Mouse (Mus musculus) thymus, adult 2 months (tissue): ENCODE data around the gene Trim72. TPM values are rescaled to one million over a fixed set of nuclear protein-coding genes. Genes with fewer than 3 reads are reported as not detected.
"Not testable (repeated sequence)": the region's sequence is repeated elsewhere in the genome, so short reads cannot be mapped to it uniquely, and the experiment has no call there.

Source experiments
- DNase-seq: peaks from one replicate; pipeline ENCODE4 v3.0.0; 2021
- H3K27ac ChIP-seq: fragments of 200-500 bp; 2 replicates; pipeline ENCODE4 v1.5.1; 2012; ENCODE audit warnings: low read length, control low read depth; ENCODE audit not compliant: control insufficient read depth, insufficient read depth
- H3K27me3 ChIP-seq: fragments of 200-500 bp; 2 replicates; pipeline ENCODE4 v1.6.1; 2012; ENCODE audit warnings: mild to moderate bottlenecking, low read length, moderate library complexity, mixed read lengths; ENCODE audit not compliant: control insufficient read depth, insufficient read depth
- H3K36me3 ChIP-seq: fragments of 200-500 bp; 2 replicates; pipeline ENCODE4 v1.6.1; 2012; ENCODE audit warnings: mild to moderate bottlenecking, low read length, moderate library complexity; ENCODE audit not compliant: control insufficient read depth, insufficient read depth
- H3K4me1 ChIP-seq: fragments of 200-500 bp; replicated peaks from 2 replicates; pipeline ENCODE4 v1.6.1; 2012; ENCODE audit warnings: low read length; ENCODE audit not compliant: control insufficient read depth, insufficient read depth
- H3K4me3 ChIP-seq: fragments of 200-500 bp; 2 replicates; pipeline ENCODE4 v1.5.1; 2012; ENCODE audit warnings: mild to moderate bottlenecking, low read length, control low read depth, moderate library complexity; ENCODE audit not compliant: control insufficient read depth, insufficient read depth
- CTCF ChIP-seq: fragments of 200-500 bp; IDR thresholded peaks from 2 replicates; pipeline ENCODE4 v1.5.1; 2012; ENCODE audit warnings: mild to moderate bottlenecking, control low read depth, low read length, moderate library complexity, borderline replicate concordance; ENCODE audit not compliant: control insufficient read depth, poor library complexity, insufficient read depth; ENCODE audit errors: extremely low read depth
- POLR2A ChIP-seq: fragments of 200-500 bp; IDR thresholded peaks from 2 replicates; pipeline ENCODE4 v1.6.1; 2012; ENCODE audit warnings: mild to moderate bottlenecking, low read length, control low read depth, moderate library complexity; ENCODE audit not compliant: control insufficient read depth, poor library complexity, insufficient read depth; ENCODE audit errors: extremely low read depth
- WGBS: fragments of 180-500 bp; shearing (Covaris S2); methylation state at CpG from one replicate; pipeline ENCODE4 v1.1.7; 2018; 5-methylcytosine and 5-hydroxymethylcytosine counted together
- polyA plus RNA-seq: library from polyadenylated mRNA; depleted of rRNA; stranded (reverse); fragments of >200 nt; gene quantifications from 2 replicates; pipeline ENCODE4 v1.2.3, GENCODE M21; 2012

Trim72 gene
- polyA plus RNA-seq, 1 experiment, result 13.4 TPM

GRCm38 (mm10) chr7:128006193-128006592, 2.4 kb downstream of the Trim72 start:
- Histone ChIP-seq H3K4me3 (no peak overlapping the region), H3K27me3 (no peaks in the 10 kb centered on the region), H3K27ac (no peak overlapping the region), H3K4me1 (peaks cover 24% of the 10 kb centered on the region), H3K36me3 (no peaks in the 10 kb centered on the region)
- DNase-seq, result no peak
- 95% methylated on average over 7 of the region's 7 CpGs for WGBS
- TF ChIP-seq CTCF, result no peak
- no peak for TF ChIP-seq POLR2A

- WGBS, result 93% methylated on average over 40 of the region's 40 CpGs
Observed at GRCm38 (mm10) chr7:128009715-128010340, 6.1 kb downstream of the Trim72 start.

GRCm38 (mm10) chr7:128012136-128012780, 8.5 kb downstream of the Trim72 start:
- Histone ChIP-seq H3K27ac (peak overlapping the region; percentile 95), H3K27me3 (no peaks in the 10 kb centered on the region), H3K4me3 (no peak overlapping the region), H3K4me1 (peaks cover 26% of the 10 kb centered on the region), H3K36me3 (no peaks in the 10 kb centered on the region)
- TF ChIP-seq CTCF (no peak), POLR2A (no peak)
- DNase-seq, result peak; percentile 54
- 34% methylated on average over 13 of the region's 13 CpGs for WGBS

More at GRCm38 (mm10) chr7:128009715-128010340, 6.1 kb downstream of the Trim72 start:
- Histone ChIP-seq H3K27ac (no peak overlapping the region), H3K4me1 (peaks cover 30% of the 10 kb centered on the region), H3K36me3 (no peaks in the 10 kb centered on the region), H3K27me3 (no peaks in the 10 kb centered on the region), H3K4me3 (no peak overlapping the region)
- TF ChIP-seq POLR2A (no peak), CTCF (no peak)
- no peak for DNase-seq

GRCm38 (mm10) chr7:128013116-128013515, 9.4 kb downstream of the Trim72 start:
- Histone ChIP-seq H3K36me3 (no peaks in the 10 kb centered on the region), H3K4me1 (peaks cover 26% of the 10 kb centered on the region), H3K27me3 (no peaks in the 10 kb centered on the region), H3K27ac (peak overlapping the region; percentile 67; the same call in 1 of the 2 replicates), H3K4me3 (no peak overlapping the region)
- TF ChIP-seq CTCF (no peak), POLR2A (no peak)
- WGBS, result 75% methylated on average over 13 of the region's 13 CpGs
- DNase-seq, result no peak

- DNase-seq, H3K27me3 ChIP-seq, H3K27ac ChIP-seq, H3K4me3 ChIP-seq, H3K36me3 ChIP-seq: not testable (repeated sequence)
- 93% methylated on average over 5 of the region's 5 CpGs for WGBS
- H3K4me1 ChIP-seq, result peaks cover 17% of the 10 kb centered on the region
Observed at GRCm38 (mm10) chr7:128016134-128016533, 12.4 kb downstream of the Trim72 start.

GRCm38 (mm10) chr7:128016650-128017049, 12.9 kb downstream of the Trim72 start:
- Histone ChIP-seq H3K4me1 (peaks cover 13% of the 10 kb centered on the region), H3K27me3 (no peaks in the 10 kb centered on the region), H3K36me3 (no peaks in the 10 kb centered on the region), H3K27ac (no peak overlapping the region), H3K4me3 (no peak overlapping the region)
- DNase-seq, result no peak
- TF ChIP-seq CTCF (no peak), POLR2A (no peak)
- WGBS, result 98% methylated on average over 6 of the region's 6 CpGs
